Mouse (Mus musculus) cerebellum, adult 11-12 months (tissue): ENCODE data around the gene Npr2.

Experiments
- DNase-seq: peaks from one replicate; pipeline ENCODE4 v3.0.0; 2022

Gene Npr2

GRCm38 (mm10) chr4:43629106-43629817 is 2.5 kb upstream of the Npr2 start:
- DNase-seq: peak; percentile 75

- DNase-seq: peak; percentile 89
Observed at GRCm38 (mm10) chr4:43630030-43630581, 1.6 kb upstream of the Npr2 start.

- DNase-seq: no peak
Observed at GRCm38 (mm10) chr4:43630671-43631045, 1.1 kb upstream of the Npr2 start.

GRCm38 (mm10) chr4:43631956-43632920 is 503 bp downstream of the Npr2 start:
- peak; percentile 71 for DNase-seq

GRCm38 (mm10) chr4:43633296-43633695 is 1.6 kb downstream of the Npr2 start:
- DNase-seq: peak; percentile 35

GRCm38 (mm10) chr4:43633736-43634135 is 2.0 kb downstream of the Npr2 start:
- DNase-seq: no peak

- no peak for DNase-seq
Observed at GRCm38 (mm10) chr4:43634621-43635374, 3.1 kb downstream of the Npr2 start.

- no peak for DNase-seq
Observed at GRCm38 (mm10) chr4:43636751-43637150, 5.0 kb downstream of the Npr2 start.

GRCm38 (mm10) chr4:43640076-43640475 is 8.3 kb downstream of the Npr2 start:
- no peak for DNase-seq

- no peak for DNase-seq
Observed at GRCm38 (mm10) chr4:43640491-43640890, 8.8 kb downstream of the Npr2 start.

GRCm38 (mm10) chr4:43649783-43650182 is 18.0 kb downstream of the Npr2 start:
- no peak for DNase-seq

- DNase-seq: peak; percentile 12
Observed at GRCm38 (mm10) chr4:43652726-43653125, 21.0 kb downstream of the Npr2 start.

- peak; percentile 26 for DNase-seq
Observed at GRCm38 (mm10) chr4:43653161-43654015, 21.7 kb downstream of the Npr2 start, which contains the start of gene Spag8. Spag8 (minus strand) TSS chr4:43653594.

- DNase-seq: no peak
Observed at GRCm38 (mm10) chr4:43655656-43656338, 24.1 kb downstream of the Npr2 start.

- DNase-seq: peak; percentile 100
Observed at GRCm38 (mm10) chr4:43656339-43657109, 24.8 kb downstream of the Npr2 start, which contains the start of gene Hint2. Hint2 (minus strand) TSS chr4:43656466.

- DNase-seq: peak; percentile 41
Observed at GRCm38 (mm10) chr4:43657146-43657545, 25.4 kb downstream of the Npr2 start.

GRCm38 (mm10) chr4:43666412-43666811 is 34.7 kb downstream of the Npr2 start:
- no peak for DNase-seq

GRCm38 (mm10) chr4:43668782-43669427 is 37.2 kb downstream of the Npr2 start, which contains the start of the genes Tmem8b and Fam221b:
Tmem8b (plus strand) TSS chr4:43668971.
Fam221b (minus strand) TSS chr4:43669145.
- peak; percentile 93 for DNase-seq

GRCm38 (mm10) chr4:43669428-43669794 is 37.7 kb downstream of the Npr2 start:
- DNase-seq: peak; percentile 82

- DNase-seq: peak; percentile 85
Observed at GRCm38 (mm10) chr4:43672070-43672469, 40.3 kb downstream of the Npr2 start.
